Mouse (Mus musculus) spleen, postnatal 14 days (tissue): ENCODE data around the gene Lgr4.

Experiments
- DNase-seq, 2 experiments: peaks; one replicate each; pipeline ENCODE4 v3.0.0; 2021 to 2022; ENCODE audit warnings: low spot score in 2 of 2

Gene Lgr4

GRCm38 (mm10) chr2:109976181-109976580 is 58.7 kb downstream of the Lgr4 start:
- no peak for DNase-seq

DNA sequence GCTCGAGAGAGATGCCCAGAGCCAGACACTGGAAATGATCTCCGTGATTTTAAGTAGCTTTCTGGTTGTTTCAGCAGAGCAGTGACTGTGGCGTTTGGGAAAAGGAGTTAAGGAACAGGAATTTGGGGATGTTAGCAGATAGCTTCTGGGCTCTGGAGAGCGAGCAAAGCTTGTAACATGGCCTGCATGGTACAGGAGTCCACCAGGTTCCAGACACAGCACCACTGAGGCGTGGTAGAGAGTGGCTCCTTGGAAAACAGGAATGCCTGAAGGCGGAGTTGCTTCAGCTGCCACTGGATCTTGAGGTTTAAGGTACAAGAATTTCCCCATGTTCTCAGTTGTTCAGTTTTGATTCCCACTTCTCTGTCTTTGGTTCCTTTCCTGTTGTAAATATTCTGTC is 59.9 kb downstream of the Lgr4 start:
- no peak for DNase-seq

- DNase-seq = no peak
These were observed 61.8 kb downstream of the Lgr4 start for GRCm38 (mm10) chr2:109979209-109979608.

GRCm38 (mm10) chr2:109983435-109983834 is 66.0 kb downstream of the Lgr4 start:
- DNase-seq = no peak

GRCm38 (mm10) chr2:109984930-109985329 is 67.5 kb downstream of the Lgr4 start:
- no peak for DNase-seq

DNA sequence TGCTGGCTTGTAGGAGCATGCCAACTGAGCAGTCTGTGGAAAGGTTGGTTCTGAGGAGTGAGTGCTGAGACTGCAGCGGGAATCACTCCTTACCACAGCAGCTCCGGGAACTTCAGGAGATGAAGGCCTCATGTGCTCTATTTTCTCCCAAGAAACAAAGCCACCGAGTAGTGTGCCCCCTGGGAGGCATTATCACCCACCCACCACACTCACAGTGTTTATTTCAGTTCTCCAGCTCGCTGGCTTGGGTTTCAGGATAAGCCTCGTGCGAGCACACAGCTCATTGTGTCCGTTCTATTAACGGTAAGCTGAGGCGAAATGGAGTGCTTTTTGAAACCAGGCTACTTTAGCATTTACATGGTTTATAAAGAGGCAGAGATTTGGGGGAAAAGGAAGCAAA is 68.1 kb downstream of the Lgr4 start:
- DNase-seq = no peak

- no peak for DNase-seq
These were observed 68.8 kb downstream of the Lgr4 start for GRCm38 (mm10) chr2:109986036-109986785.

GRCm38 (mm10) chr2:109987946-109988345 is 70.5 kb downstream of the Lgr4 start:
- DNase-seq = no peak

DNA sequence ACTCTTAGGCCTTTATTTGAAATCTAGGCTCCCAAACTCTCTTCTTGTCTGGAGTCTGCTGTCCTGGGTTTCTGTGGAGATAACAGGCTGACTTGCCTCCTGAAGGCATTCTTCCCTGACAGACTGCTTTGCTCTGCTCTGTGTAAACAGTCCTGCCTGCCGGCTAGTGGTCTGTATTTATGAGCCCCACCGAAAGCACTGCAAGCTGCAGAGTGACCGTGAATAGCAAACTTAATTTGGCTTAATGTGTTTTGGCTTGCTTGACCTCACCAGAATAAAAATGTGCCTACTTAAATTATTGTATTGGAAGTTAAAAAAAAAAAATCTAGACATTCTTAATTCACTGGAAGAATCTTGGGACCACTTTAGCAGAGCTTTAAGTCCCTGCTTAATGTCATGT is 71.7 kb downstream of the Lgr4 start:
- no peak for DNase-seq

DNA sequence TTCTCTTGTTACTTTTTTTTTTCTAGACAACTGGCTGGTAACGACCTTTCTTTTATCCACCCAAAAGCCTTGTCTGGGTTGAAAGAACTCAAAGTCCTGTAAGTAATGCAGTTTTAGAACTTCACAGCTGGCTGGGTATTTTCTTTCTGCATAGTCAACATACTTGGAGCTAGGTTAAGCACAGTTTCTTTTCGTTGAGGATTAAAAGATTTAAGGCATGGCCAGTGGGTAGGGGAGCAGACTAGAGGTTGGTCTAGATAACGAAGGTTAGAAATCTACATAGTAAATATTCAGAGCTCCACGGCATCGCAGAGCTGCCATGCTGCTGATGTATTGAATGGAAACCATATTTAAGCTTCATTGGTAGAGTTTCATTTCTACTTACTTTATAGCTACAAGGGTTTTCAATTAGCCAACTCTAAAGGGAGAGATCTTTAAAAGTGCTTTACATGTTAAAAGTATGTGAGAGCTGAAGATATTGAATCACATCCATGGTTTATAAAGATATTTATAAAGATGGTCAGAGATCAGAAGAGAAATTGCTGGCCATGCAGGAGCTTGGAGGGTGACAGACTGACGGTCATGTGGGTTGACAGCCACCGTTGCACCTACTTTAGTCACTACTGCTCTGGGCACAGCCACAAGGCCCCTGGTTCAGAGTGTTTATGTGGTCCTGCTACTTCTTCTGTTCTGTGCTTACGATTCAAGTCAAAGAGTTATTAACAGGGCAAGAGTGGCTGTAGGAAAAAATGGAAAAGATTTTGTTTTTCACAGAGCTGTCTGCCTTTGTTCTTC is 72.4 kb downstream of the Lgr4 start:
- no peak for DNase-seq

GRCm38 (mm10) chr2:109991754-109992153 is 74.3 kb downstream of the Lgr4 start:
- no peak for DNase-seq

DNA sequence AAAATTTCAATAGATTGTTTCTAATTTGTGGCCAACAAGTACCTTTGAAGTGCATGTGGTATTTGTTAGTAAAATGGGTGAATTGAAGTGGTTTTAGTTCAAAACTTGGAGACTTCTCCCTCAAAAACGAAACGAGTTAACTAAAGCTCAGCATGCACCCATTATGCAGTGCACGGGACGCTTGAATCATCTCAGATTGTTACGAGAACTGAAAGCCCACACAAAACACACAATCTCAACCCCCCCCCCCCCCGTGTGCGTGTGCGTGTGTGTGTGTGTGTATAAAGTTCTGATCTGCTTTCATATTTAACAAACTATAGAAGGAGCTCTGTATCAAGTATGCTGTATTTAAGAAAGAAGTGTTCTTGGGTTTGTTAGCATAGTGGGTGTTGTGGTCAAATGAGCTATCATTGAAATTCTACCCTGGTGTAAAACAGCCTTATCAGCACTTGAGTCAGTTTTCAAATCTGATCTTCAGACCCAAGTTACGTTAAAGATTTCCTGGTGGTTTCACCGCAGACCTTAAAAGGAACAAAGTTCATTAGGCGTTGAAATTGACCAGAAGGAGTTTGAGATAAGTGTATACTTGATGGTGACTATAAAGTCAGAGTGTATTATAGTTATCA is 75.1 kb downstream of the Lgr4 start:
- DNase-seq = no peak

DNA sequence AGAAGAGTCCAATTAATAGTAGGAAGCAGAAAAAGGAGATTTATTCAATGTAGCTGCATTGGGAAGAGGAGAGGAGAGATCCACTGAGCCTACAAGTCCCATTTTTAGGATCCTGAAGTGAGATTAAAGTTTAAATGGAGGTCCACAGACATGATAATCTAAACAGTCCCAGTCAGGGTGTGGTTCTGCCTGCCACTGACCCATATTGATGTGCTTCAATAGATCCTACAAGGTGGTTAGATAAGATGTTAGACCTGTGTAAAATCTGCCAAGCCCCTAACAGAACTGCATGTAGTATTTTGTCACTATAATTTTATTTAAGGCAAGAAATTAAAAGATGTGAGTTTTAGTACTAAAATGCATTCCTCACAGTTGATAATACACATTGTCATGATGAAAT is 76.0 kb downstream of the Lgr4 start:
- no peak for DNase-seq

DNA sequence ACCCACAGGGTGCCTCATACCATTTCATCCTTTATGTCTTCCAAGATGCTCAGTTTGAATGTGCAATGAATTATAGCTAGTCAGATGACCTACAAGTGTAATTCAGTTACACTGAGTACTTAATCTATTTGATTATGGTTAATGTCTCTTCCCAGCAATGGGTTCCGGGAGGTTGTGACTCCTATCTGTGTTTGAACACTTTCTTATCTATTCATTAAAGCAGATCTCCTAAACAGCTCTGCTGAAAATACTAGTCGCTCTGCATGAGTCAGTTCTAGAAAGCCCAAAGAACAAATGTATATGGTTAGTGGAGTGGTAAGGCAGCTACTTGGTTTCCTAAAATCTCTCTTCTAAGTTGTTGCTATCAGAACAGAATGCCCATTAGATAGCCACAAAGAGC is 77.6 kb downstream of the Lgr4 start:
- DNase-seq = no peak

DNA sequence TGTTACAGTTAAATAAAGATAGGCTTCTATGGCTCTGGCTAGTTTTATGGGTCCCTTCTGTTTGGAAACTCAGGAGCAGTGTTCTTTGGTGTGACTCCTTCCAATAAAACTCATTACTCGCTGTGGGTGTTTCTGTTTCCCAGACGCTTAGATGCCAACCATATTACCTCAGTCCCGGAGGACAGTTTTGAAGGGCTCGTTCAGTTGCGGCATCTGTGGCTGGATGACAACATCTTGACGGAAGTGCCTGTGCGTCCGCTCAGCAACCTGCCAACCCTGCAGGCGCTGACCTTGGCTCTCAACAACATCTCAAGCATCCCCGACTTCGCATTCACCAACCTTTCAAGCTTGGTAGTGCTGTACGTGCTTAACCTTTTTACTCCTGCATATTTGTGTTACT is 79.0 kb downstream of the Lgr4 start:
- DNase-seq = no peak

GRCm38 (mm10) chr2:110004668-110005067 is 87.2 kb downstream of the Lgr4 start:
- no peak for DNase-seq

GRCm38 (mm10) chr2:110005164-110005563 is 87.7 kb downstream of the Lgr4 start:
- no peak for DNase-seq

- DNase-seq = no peak
These were observed 88.3 kb downstream of the Lgr4 start for GRCm38 (mm10) chr2:110005596-110006239.

DNA sequence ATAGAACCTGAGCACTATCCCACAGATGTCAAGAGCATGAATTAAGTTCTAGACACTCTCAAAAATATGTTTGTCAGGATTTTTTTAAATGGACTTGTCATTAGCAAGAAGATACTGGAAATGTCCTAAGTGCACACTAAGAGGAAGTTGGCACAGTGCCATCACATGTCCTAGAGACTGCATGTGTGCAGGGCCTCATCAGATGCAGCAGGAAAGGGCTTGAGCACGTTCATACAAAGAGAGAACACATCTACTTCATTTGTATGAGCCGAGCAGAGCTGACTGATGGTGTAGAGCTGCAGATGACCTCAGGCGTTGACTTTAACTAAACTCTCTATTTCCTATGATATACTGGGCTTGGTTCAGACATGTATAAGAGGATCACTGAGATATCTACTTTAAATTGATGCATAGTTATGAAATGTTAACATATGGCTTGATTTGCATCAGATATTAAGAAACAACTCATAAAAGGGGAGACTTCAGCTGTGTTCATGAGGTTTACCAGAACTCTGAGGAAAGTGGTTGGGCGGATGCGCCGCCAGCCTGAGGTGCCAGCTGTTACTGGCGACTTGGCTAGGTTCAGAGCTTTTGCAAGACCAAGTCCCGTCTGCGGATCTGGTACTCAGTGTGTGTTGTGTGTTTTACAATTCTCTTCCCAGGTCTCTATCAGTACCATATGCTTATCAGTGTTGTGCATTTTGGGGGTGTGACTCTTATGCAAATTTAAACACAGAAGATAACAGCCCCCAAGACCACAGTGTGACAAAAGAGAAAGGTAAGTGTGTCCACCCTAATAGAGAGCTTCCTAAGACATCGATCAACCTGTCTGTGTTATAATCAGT is 90.2 kb downstream of the Lgr4 start:
- DNase-seq = no peak

DNA sequence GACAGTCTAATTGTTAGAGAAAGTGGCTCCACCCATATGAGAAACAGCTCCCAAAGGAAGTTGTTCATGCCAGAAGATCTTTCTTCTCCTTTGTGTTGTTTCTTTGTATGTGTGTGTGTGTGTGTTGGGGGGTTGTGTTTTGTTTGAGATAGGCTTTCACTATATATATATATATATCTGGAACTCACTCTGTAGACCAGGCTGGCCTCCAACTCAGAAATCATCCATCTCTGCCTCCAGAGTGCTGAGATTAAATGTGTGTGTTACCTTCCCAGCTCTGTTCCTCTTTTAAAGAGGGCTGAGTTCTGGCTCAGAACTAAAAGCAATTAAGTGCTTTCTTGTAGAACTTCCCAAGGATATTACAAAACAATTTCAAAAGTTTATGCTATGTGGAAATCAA is 92.0 kb downstream of the Lgr4 start:
- no peak for DNase-seq

DNA sequence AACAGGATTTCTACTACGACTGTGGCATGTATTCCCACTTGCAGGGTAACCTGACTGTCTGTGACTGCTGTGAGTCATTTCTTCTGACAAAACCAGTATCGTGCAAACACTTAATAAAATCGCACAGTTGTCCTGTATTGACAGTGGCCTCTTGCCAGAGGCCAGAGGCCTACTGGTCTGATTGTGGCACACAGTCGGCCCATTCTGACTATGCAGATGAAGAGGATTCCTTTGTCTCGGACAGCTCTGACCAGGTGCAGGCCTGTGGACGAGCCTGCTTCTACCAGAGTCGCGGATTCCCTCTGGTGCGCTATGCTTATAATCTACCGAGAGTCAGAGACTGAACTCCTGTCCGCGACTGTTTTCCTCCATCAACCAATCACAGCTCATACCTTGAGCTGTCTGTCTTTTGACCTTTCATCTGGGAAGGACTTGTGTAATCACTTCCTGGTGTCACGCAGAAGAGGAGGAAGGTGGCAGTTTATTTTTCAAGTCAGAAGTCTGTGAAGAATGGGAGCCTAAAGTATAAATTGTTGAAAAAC is 94.8 kb downstream of the Lgr4 start:
- no peak for DNase-seq
